Mouse (Mus musculus): ENCODE results near the gene Ap1b1. TPM values are rescaled to one million over a fixed set of nuclear protein-coding genes. Genes with fewer than 3 reads are reported as not detected.

Gene Ap1b1
- total RNA-seq, 2 experiments from 2014 or later: 29.2 to 32.4 TPM

Small RNA genes lying within 50 kb of the gene (microRNA-seq; reads per million reads assigned to microRNA genes)
- gene Gm47296: 0 reads per million in 2 experiments

Other genes with a start within 250 kb of the Ap1b1 start
- under 1 TPM; 0.33 to 0.74 TPM for gene Cabp7, start 240.0 kb upstream of the Ap1b1 start, total RNA-seq (2021)
- gene Nf2, start 137.3 kb upstream of the Ap1b1 start, total RNA-seq (2021): 10 to 100 TPM; 45.7 to 47.4 TPM
- gene Nipsnap1, start 112.9 kb upstream of the Ap1b1 start, total RNA-seq (2021): 1 to 10 TPM in 1 of 2 experiments, under 1 TPM in 1; 0.42 to 1.1 TPM
- 10 to 100 TPM; 12.9 to 14.0 TPM for gene Thoc5, start 91.5 kb upstream of the Ap1b1 start, total RNA-seq (2021)
- under 1 TPM in 1 of 2 experiments, not detected in 1; 0.15 TPM for gene Nefh, start 38.8 kb upstream of the Ap1b1 start, total RNA-seq (2021)
- under 1 TPM in 1 of 2 experiments, not detected in 1; 0.28 TPM for gene Rasl10a, start 71.3 kb downstream of the Ap1b1 start, total RNA-seq (2021)
- gene Gas2l1, start 78.5 kb downstream of the Ap1b1 start, total RNA-seq (2021): 1 to 10 TPM; 3.9 to 4.9 TPM
- 10 to 100 TPM; 24.4 to 26.0 TPM for gene Rhbdd3, start 112.1 kb downstream of the Ap1b1 start, total RNA-seq (2021)
- gene Ewsr1, start 112.4 kb downstream of the Ap1b1 start, total RNA-seq (2021): 10 to 100 TPM; 70.7 to 92.0 TPM
- gene Emid1, start 165.4 kb downstream of the Ap1b1 start, total RNA-seq (2021): 10 to 100 TPM; 11.7 to 17.6 TPM

Measured in gastrocnemius, postnatal 36 days (tissue).